Mouse (Mus musculus): ENCODE data around the gene Acadm.

DNA sequence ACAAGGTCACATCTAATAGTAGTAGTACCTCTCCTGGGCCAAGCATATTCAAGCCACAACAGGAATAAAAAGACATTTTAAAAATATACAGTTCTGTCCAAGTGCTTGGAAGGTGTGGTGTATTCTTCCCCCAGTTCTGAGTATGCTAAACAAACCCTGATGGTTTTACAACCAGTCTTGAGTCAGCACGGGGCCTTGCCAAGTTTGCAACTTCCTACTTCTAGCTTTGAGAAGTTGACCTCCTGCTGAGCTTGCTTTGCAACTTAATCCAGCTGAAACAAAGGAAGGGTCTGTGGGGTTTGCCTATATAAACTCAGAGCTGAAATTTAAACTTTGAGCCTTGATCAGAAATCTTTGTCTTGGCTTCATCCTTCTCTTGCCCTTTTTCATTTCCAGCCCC is 27.2 kb downstream of the Acadm start:
- no peak for TF ChIP-seq CTCF (IDR thresholded peaks at IDR 0.05; ENCODE audit: borderline replicate concordance, extremely low read depth, insufficient read depth, insufficient read length)
- TF ChIP-seq POLR2A (IDR thresholded peaks at IDR 0.05; ENCODE audit: borderline replicate concordance, extremely low read depth, insufficient read depth, insufficient read length, poor library complexity, severe bottlenecking), result no peak

Data from brain, embryonic 14.5 days (tissue).